Mouse (Mus musculus) kidney, adult 2 months (tissue): ENCODE data around the gene Gm49673. TPM values are rescaled to one million over a fixed set of nuclear protein-coding genes. Genes with fewer than 3 reads are reported as not detected.
"Not testable (repeated sequence)": the region's sequence is repeated elsewhere in the genome, so short reads cannot be mapped to it uniquely, and the experiment has no call there.

ENCODE experiments used
- DNase-seq: peaks from one replicate; pipeline ENCODE4 v3.0.0; 2021
- H3K27ac ChIP-seq: fragments of 200-500 bp; 2 replicates; pipeline ENCODE4 v1.5.1; 2012; ENCODE audit warnings: low read depth, low read length, control low read depth, inconsistent platforms; ENCODE audit not compliant: insufficient read depth
- H3K27me3 ChIP-seq: fragments of 200-500 bp; replicated peaks from 2 replicates; pipeline ENCODE4 v1.6.1; 2012; ENCODE audit warnings: mild to moderate bottlenecking, moderate library complexity, low read length, inconsistent platforms; ENCODE audit not compliant: control insufficient read depth, insufficient read depth
- H3K36me3 ChIP-seq: fragments of 200-500 bp; 2 replicates; pipeline ENCODE4 v1.6.1; 2012; ENCODE audit warnings: mild to moderate bottlenecking, moderate library complexity, low read length, inconsistent platforms; ENCODE audit not compliant: control insufficient read depth, insufficient read depth
- H3K4me1 ChIP-seq: fragments of 200-500 bp; 2 replicates; pipeline ENCODE4 v1.6.1; 2011; ENCODE audit warnings: low read length; ENCODE audit not compliant: control insufficient read depth, insufficient read depth
- H3K4me3 ChIP-seq: fragments of 200-500 bp; 2 replicates; pipeline ENCODE4 v1.5.1; 2011; ENCODE audit warnings: mild to moderate bottlenecking, low read depth, low read length, control low read depth; ENCODE audit not compliant: insufficient read depth
- WGBS: fragments of 180-500 bp; shearing (Covaris S2); methylation state at CpG from one replicate; pipeline ENCODE4 v1.1.7; 2018; 5-methylcytosine and 5-hydroxymethylcytosine counted together
- polyA plus RNA-seq: library from polyadenylated mRNA; depleted of rRNA; stranded (reverse); fragments of >200 nt; gene quantifications from 2 replicates; pipeline ENCODE4 v1.2.3, GENCODE M21; 2012

The Gm49673 gene
- polyA plus RNA-seq, 1 experiment = 0.30 TPM

DNA sequence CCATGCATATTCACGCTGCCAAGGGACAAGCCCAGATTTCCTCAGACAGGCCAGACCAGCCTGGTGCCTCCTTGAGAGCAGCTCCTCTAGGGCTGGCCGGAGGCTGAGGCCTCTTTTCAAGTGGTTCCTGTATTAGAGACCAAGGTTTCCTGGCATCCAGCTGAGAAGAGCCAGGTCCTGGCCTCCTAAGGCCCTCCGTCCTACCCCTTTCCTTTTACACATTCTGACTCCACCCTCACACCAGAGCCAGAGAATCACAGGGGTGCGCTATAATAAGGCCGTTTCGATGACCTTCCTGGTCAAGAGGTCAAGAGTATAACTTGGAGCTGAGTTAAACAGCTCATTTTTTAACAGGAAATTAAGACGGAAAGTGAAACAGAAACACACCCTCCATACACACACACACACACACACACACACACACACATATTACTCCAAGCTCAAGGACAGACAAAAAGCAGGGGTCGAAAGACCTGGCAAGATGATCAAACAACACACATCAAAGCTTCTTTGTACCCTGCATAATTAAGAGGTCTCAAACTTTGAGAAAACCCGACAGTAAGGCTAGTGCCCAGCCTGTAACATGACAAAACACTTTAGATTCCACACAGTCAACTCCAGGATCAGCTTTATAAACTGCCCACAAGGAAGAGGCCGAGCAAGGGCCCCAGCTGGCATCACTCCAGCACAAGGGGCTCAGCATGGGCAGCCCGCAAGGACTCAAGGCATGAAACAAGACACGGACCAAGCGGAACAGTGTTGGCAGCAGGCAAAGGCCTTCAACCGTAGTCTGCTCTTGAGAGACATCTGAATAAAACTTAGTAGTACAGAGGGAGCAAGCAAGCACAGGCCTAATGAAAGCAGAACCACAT lies 3.5 kb downstream of the Gm49673 start:
- not testable (repeated sequence) for H3K27me3 ChIP-seq, H3K4me3 ChIP-seq, H3K36me3 ChIP-seq, H3K4me1 ChIP-seq
- WGBS = 11% methylated on average over 13 of the region's 14 CpGs
- peak overlapping the region; percentile 66 for H3K27ac ChIP-seq
- DNase-seq = peak; percentile 89

DNA sequence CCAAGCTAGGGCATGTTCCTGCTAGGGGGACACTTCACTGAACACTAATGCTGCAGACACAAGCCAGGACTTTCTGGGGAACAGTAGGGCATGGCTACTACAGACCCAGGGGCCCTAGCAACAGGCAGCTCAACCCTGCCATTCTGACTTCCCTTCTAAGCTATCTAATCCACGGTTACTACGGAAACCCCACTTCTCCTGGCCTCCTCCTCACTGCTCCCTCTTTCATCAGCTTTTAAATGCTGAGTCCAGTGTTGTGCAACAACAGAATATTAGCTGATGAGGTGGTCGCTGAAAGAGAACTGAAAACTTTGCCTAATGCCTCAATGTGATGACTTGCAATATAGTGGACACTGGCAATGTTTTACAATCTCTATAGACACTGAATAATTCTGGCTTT lies 7.4 kb downstream of the Gm49673 start:
- H3K4me1 ChIP-seq, H3K36me3 ChIP-seq, H3K27ac ChIP-seq, DNase-seq, H3K27me3 ChIP-seq, H3K4me3 ChIP-seq: not testable (repeated sequence)
- 90% methylated on average over 3 of the region's 3 CpGs for WGBS

DNA sequence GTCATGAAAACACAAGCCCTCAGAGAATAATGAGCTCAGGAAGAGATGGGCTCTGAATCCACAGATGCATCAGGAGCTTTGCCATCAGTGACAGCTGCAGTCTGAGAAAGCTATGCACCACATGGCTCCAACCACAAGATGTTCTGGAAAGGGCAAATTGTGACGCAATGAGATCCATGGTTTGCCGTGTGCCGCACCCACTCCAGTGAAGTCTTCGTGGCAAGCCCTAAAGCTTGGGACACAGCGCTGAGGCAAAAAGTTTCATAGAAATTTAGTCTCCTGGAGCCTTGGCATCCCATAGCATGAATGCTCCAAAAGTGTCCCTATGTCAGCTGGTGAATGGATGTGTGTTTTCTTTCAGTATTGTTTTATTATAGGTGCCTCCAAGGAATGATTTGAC lies 9.5 kb downstream of the Gm49673 start:
- DNase-seq, H3K27me3 ChIP-seq: not testable (repeated sequence)
- 95% methylated on average over 5 of the region's 5 CpGs for WGBS

GRCm38 (mm10) chr17:8130849-8131248 lies 16.7 kb downstream of the Gm49673 start:
- not testable (repeated sequence) for DNase-seq, H3K4me3 ChIP-seq, H3K27ac ChIP-seq, H3K27me3 ChIP-seq, H3K4me1 ChIP-seq, H3K36me3 ChIP-seq
- WGBS = no CpG with 5 or more reads among the region's 6 CpGs

More for the DNA sequence above, 9.5 kb downstream of the Gm49673 start:
- not testable (repeated sequence) for H3K4me3 ChIP-seq, H3K4me1 ChIP-seq, H3K36me3 ChIP-seq, H3K27ac ChIP-seq

GRCm38 (mm10) chr17:8129578-8129977 lies 18.0 kb downstream of the Gm49673 start:
- WGBS = 89% methylated on average over 9 of the region's 9 CpGs
- H3K4me3 ChIP-seq, DNase-seq: not testable (repeated sequence)

DNA sequence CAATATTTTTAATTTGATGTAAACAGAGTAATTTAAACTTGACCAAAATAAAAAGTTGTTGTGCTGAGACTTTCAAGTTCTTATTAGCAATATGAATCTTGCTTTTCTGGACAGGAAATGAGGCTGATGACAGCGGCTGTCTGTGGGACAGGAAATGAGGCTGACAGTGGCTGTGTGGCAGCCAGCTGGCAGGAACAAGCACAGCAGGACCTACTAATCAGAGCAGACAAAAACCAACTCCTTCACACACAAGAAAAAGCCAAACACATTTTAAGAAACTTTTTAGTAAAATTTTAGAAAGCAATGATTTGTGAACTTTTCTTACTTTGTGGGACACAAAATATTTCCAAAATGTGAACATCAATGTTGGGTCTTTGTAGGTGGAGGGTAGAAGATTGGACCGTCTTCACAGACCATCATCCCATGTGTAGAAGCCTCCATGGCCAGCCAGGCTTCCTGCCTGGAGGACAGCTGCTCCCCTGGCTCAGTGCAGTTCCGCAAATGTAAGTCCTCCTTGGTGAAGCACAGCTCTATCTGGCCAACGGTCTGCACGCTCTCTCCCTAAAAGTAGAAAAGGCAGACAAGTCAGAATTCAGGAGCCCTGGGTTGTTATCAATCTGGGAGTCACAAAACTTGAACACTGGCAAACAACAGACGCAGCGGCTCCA lies 19.1 kb downstream of the Gm49673 start:
- H3K36me3 ChIP-seq, H3K4me3 ChIP-seq, H3K4me1 ChIP-seq, DNase-seq, H3K27me3 ChIP-seq, H3K27ac ChIP-seq: not testable (repeated sequence)
- WGBS = 38% methylated on average over 2 of the region's 7 CpGs

More at GRCm38 (mm10) chr17:8129578-8129977, 18.0 kb downstream of the Gm49673 start:
- not testable (repeated sequence) for H3K27ac ChIP-seq, H3K36me3 ChIP-seq, H3K4me1 ChIP-seq, H3K27me3 ChIP-seq

DNA sequence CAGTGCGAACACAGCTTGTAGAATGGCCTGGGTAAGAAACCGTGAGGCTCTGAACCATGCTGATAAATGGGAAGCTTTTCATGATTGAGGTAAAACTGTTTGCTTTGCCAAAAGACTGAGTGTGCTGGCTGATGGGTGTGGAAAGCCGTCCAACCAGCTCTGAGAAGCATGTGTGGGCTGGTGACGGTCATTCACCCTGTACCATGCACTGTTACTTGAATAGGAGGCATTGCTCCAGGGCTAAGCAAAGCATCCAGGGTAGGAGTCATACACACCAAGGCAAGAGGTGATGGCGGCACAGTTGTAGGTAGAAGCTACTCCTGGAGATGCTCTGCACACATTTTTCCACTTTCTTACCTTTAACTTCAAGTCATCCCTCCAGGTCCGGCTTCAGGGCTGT lies 23.0 kb downstream of the Gm49673 start:
- not testable (repeated sequence) for H3K4me1 ChIP-seq, H3K27ac ChIP-seq, H3K36me3 ChIP-seq, DNase-seq, H3K27me3 ChIP-seq, H3K4me3 ChIP-seq
- 79% methylated on average over 3 of the region's 6 CpGs for WGBS

GRCm38 (mm10) chr17:8122974-8123373 lies 24.6 kb downstream of the Gm49673 start:
- not testable (repeated sequence) for H3K27ac ChIP-seq, DNase-seq, H3K4me1 ChIP-seq, H3K4me3 ChIP-seq, H3K36me3 ChIP-seq, H3K27me3 ChIP-seq
- no CpG with 5 or more reads among the region's 3 CpGs for WGBS

DNA sequence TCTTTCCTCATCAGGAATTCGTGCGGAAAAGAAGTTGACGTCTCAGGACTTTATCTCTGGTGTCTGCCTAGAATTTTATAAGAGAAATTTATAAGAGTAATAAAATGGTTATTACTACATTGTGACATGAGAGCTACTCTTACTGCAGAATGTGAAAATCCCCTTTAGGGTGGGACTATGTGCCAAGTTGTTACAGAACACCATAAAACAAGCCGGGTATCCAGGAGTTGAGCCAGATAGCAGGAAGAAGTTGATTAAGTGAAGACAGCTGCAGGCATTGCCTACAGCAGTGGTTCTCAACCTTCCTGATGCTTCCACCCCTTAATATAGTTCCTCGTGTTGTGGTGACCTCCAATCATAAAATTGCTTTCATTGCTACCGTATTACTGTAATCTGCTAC lies 30.7 kb downstream of the Gm49673 start:
- not testable (repeated sequence) for DNase-seq, H3K36me3 ChIP-seq, H3K27ac ChIP-seq, H3K4me1 ChIP-seq, H3K27me3 ChIP-seq, H3K4me3 ChIP-seq
- WGBS = no CpG with 5 or more reads among the region's 6 CpGs

DNA sequence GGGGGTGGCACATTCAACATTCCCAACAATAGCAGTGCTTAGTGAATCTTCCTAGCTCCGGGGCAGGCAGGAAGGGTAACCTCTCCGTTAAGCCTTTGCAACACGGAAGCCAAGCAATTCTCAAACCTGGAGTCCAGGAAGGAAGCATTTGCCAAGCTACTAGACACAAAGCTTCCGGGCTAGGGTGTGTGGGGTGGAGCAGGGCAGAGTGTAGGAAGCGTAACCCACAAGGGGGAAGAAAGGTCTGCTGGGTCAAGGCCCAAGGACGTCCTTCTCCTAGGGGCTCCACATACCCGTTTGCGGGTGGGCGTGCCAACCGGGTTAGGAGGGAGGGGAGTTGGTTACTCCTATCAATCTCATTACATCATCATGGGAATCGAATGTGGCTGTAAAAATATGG lies 31.2 kb downstream of the Gm49673 start:
- H3K4me1 ChIP-seq, H3K27me3 ChIP-seq, H3K4me3 ChIP-seq, H3K27ac ChIP-seq, H3K36me3 ChIP-seq: not testable (repeated sequence)
- WGBS = 46% methylated on average over 8 of the region's 11 CpGs
- DNase-seq = peak; percentile 68

DNA sequence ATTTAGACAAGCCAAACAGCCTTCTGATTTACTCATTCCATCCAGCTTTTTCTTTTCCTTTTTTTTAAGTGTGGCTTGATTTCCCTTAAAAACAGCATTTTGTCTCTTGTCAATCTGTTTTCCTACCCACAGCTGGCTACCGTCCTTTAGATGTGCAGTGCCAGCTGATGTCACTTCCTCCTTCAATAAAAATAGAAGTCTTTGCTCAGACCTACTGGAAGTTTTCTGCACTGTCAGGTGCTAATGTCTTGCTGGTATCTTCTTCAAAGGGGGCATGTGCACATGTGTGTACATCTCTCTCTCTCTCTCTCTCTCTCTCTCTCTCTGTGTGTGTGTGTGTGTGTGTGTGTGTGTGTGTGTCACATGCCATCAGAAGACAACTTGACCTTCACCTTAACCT lies 35.4 kb downstream of the Gm49673 start:
- not testable (repeated sequence) for H3K27me3 ChIP-seq, H3K36me3 ChIP-seq, H3K4me1 ChIP-seq, H3K27ac ChIP-seq, H3K4me3 ChIP-seq, DNase-seq
- WGBS = no CpG with 5 or more reads among the region's 1 CpGs
